Mouse (Mus musculus): ENCODE data around the gene Slc5a5.

DNA sequence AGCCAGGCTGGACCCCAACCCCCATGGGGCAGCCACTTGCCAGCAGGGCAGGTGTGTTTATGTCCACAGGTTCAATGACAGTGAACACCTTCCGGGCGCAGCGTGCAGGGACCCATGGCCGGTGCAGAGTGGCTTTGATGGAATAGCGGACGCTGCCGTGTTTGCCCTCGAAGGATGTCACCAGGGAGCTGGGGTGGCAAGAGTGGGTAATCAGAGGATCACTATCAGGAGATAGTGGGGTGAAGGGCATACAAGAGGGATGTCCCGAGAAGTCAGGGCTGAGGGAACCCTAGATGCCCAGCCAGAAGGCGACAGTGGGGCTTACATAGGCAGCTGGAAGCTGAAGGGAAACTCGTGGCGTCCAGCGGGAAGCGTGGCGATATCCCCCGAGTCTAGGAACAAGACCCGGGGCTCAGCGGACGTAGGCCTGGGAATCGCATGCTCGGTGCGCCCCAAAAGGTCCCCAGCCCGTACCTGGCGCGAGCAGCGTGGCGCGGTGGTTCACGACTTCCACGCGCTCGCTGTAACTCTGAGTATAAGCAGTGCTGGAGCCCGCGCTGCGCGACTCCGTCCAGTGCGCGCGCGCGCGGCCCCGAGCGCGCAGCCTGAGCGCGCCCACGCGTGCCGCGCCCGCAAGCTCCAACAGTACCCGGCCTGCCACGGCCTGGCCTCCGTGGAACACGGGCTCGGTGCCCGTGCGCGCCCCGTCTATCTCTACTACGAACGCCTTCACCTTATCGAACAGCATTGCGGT, 53.7 kb downstream of the Slc5a5 start:
- TF ChIP-seq CTCF (IDR thresholded peaks at IDR 0.05; ENCODE audit: borderline replicate concordance, insufficient read depth, low read depth, low read length) (no peak), POLR2A (IDR thresholded peaks at IDR 0.05; ENCODE audit: borderline replicate concordance, insufficient read depth, low read length) (no peak)
